Mouse (Mus musculus) lung, adult 2 months (tissue): ENCODE data around the gene Lad1. TPM values are rescaled to one million over a fixed set of nuclear protein-coding genes. Genes with fewer than 3 reads are reported as not detected.

Experiments
- DNase-seq: peaks from one replicate; pipeline ENCODE4 v3.0.0; 2022
- H3K4me1 ChIP-seq: fragments of 200-500 bp; 2 replicates; pipeline ENCODE4 v1.6.1; 2011; ENCODE audit warnings: low read length; ENCODE audit not compliant: control insufficient read depth, insufficient read depth
- H3K4me3 ChIP-seq: fragments of 200-500 bp; replicated peaks from 2 replicates; pipeline ENCODE3; 2011; ENCODE audit warnings: low read depth, mild to moderate bottlenecking, control low read depth, low read length; ENCODE audit errors: extremely low read depth
- CTCF ChIP-seq: fragments of 200-500 bp; IDR thresholded peaks from 2 replicates; pipeline ENCODE4 v1.5.1; 2011; ENCODE audit warnings: mild to moderate bottlenecking, low read length, control low read depth; ENCODE audit not compliant: insufficient read depth
- POLR2A ChIP-seq: fragments of 200-500 bp; IDR thresholded peaks from 2 replicates; pipeline ENCODE4 v1.6.1; 2011; ENCODE audit warnings: low read depth, mild to moderate bottlenecking, control low read depth, low read length, borderline replicate concordance; ENCODE audit errors: extremely low read depth
- WGBS: fragments of 180-500 bp; shearing (Covaris S2); methylation state at CpG from one replicate; pipeline ENCODE4 v1.1.7; 2018; 5-methylcytosine and 5-hydroxymethylcytosine counted together
- polyA plus RNA-seq: library from polyadenylated mRNA; depleted of rRNA; stranded (reverse); fragments of >200 nt; gene quantifications from 2 replicates; pipeline ENCODE4 v1.2.3, GENCODE M21; 2012

Gene Lad1
- polyA plus RNA-seq, 1 experiment = 43.2 TPM

- no peak for DNase-seq
- WGBS = 94% methylated on average over 2 of the region's 2 CpGs
- H3K4me1 ChIP-seq = no peaks in the 10 kb centered on the region
- TF ChIP-seq CTCF (no peak), POLR2A (no peak)
- H3K4me3 ChIP-seq = no peak overlapping the region
Measured at GRCm38 (mm10) chr1:135810180-135810579, 8.2 kb upstream of the Lad1 start.

GRCm38 (mm10) chr1:135811016-135811646 lies 7.3 kb upstream of the Lad1 start:
- no peak overlapping the region for H3K4me3 ChIP-seq
- TF ChIP-seq POLR2A (no peak), CTCF (peak; percentile 99)
- 31% methylated on average over 7 of the region's 7 CpGs for WGBS
- no peaks in the 10 kb centered on the region for H3K4me1 ChIP-seq
- DNase-seq = peak; percentile 86

- 60% methylated on average over 3 of the region's 3 CpGs for WGBS
- H3K4me3 ChIP-seq = no peak overlapping the region
- no peaks in the 10 kb centered on the region for H3K4me1 ChIP-seq
- DNase-seq = no peak
- TF ChIP-seq CTCF (no peak), POLR2A (no peak)
Measured at GRCm38 (mm10) chr1:135812205-135812604, 6.2 kb upstream of the Lad1 start.

GRCm38 (mm10) chr1:135812618-135813017 lies 5.8 kb upstream of the Lad1 start:
- 20% methylated on average over 2 of the region's 2 CpGs for WGBS
- TF ChIP-seq CTCF = no peak
- no peak for TF ChIP-seq POLR2A
- Histone ChIP-seq H3K4me3 (no peak overlapping the region), H3K4me1 (no peaks in the 10 kb centered on the region)
- DNase-seq = no peak

- H3K4me1 ChIP-seq = no peaks in the 10 kb centered on the region
- 65% methylated on average over 4 of the region's 4 CpGs for WGBS
Measured at GRCm38 (mm10) chr1:135813071-135813470, 5.3 kb upstream of the Lad1 start.

GRCm38 (mm10) chr1:135813687-135814395 lies 4.6 kb upstream of the Lad1 start:
- Histone ChIP-seq H3K4me1 (no peaks in the 10 kb centered on the region; the same call in 1 of the 2 replicates), H3K4me3 (no peak overlapping the region)
- DNase-seq = no peak
- WGBS = 76% methylated on average over 5 of the region's 5 CpGs
- TF ChIP-seq POLR2A (no peak), CTCF (no peak)

More at GRCm38 (mm10) chr1:135813071-135813470, 5.3 kb upstream of the Lad1 start:
- no peak for DNase-seq
- TF ChIP-seq POLR2A (no peak), CTCF (no peak)
- H3K4me3 ChIP-seq = no peak overlapping the region

- Histone ChIP-seq H3K4me1 (no peaks in the 10 kb centered on the region; the same call in 1 of the 2 replicates), H3K4me3 (no peak overlapping the region)
- DNase-seq = no peak
- TF ChIP-seq POLR2A (no peak), CTCF (no peak)
- WGBS = 79% methylated on average over 5 of the region's 5 CpGs
Measured at GRCm38 (mm10) chr1:135814531-135814930, 3.9 kb upstream of the Lad1 start.

GRCm38 (mm10) chr1:135817595-135817994 lies 803 bp upstream of the Lad1 start:
- TF ChIP-seq POLR2A (no peak), CTCF (no peak)
- H3K4me3 ChIP-seq = no peak overlapping the region
- DNase-seq = no peak
- 39% methylated on average over 4 of the region's 4 CpGs for WGBS
- no peaks in the 10 kb centered on the region; the same call in 1 of the 2 replicates for H3K4me1 ChIP-seq

- TF ChIP-seq POLR2A = no peak
- no peak for TF ChIP-seq CTCF
- WGBS = 85% methylated on average over 10 of the region's 10 CpGs
- no peak for DNase-seq
- Histone ChIP-seq H3K4me1 (no peaks in the 10 kb centered on the region; the same call in 1 of the 2 replicates), H3K4me3 (no peak overlapping the region)
Measured at GRCm38 (mm10) chr1:135820071-135820470, 1.7 kb downstream of the Lad1 start.

- WGBS = 78% methylated on average over 16 of the region's 16 CpGs
- no peaks in the 10 kb centered on the region; the same call in 1 of the 2 replicates for H3K4me1 ChIP-seq
- no peak overlapping the region for H3K4me3 ChIP-seq
- TF ChIP-seq CTCF = no peak
- no peak for DNase-seq
Measured at GRCm38 (mm10) chr1:135820736-135821364, 2.5 kb downstream of the Lad1 start.
